Mouse (Mus musculus) thymus, postnatal 25 days (tissue): ENCODE measurements at regions not wholly inside any gene's neighbourhood (a gene's known extent, or its start where the extent isn't known, plus 50 kb on each side); places are given as distances from the start of the nearest gene placed in this dataset.
"Not testable (repeated sequence)": the region's sequence is repeated elsewhere in the genome, so short reads cannot be mapped to it uniquely, and the experiment has no call there.

ENCODE experiments used
- DNase-seq: peaks from one replicate; pipeline ENCODE4 v3.0.0; 2022

- DNase-seq: no peak
Measured at GRCm38 (mm10) chr9:31650362-31651130, 186.3 kb upstream of the Tmem45b start.

- no peak for DNase-seq
Measured at GRCm38 (mm10) chr9:31649073-31649472, 184.8 kb upstream of the Tmem45b start.

DNA sequence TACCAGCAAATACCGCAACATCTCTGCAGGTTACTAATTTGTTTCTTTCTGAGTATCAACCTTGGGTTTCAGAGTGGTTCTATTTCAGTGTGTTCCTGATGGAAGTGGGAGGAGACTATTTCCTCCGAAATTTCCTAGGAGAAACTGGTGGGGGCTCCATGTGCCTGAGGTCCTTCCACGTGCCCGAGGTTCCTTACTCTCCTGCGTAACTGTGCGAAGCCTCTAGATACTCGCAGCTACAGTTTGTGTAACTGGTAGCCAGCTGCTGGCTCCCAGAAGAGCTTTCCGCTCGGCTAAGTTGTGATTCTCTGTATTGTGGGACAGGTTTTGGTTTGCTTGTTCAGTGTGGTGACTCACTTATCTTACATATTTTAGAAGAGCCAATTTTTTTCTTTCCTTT, 184.3 kb upstream of the Tmem45b start:
- DNase-seq: no peak

DNA sequence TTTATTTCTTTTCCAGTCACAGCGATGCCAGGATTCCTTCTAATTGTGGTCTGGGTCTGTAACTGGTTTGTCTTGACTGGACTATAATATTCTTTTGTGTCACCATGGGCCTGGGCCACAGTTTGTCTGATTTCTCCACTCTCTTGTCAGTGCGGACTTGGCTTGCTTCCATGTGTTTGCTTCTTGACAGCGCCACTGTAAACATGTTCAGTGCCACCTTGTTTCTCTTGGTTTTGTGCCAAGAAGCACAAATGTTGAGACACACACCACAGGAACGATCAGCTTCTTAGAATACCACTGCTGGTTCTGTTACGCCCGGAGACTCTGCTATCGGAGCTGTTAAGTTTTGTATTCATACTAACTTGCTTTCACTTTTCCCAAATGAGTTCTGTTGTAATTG, 180.9 kb upstream of the Tmem45b start:
- DNase-seq: no peak

GRCm38 (mm10) chr9:31644106-31644505, 179.8 kb upstream of the Tmem45b start:
- no peak for DNase-seq

DNA sequence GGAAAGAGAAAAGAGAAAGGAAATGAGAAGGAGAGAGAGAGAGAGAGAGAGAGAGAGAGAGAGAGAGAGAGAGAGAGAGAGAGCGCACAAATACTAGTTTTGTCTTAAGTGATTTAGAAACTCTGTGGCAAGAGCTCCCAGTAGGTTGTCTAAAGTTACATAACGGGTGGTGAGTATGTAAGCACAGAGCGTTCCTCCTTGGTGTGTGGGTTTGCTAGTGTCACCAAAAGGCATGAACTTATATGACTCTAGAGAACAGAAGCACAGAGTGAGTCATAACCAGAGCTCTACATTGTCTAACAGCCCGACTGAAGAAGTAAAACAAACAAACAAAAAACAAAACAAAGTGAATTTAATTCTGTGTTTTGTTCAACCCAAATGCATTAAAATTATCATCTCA, 177.9 kb upstream of the Tmem45b start:
- DNase-seq: no peak

DNA sequence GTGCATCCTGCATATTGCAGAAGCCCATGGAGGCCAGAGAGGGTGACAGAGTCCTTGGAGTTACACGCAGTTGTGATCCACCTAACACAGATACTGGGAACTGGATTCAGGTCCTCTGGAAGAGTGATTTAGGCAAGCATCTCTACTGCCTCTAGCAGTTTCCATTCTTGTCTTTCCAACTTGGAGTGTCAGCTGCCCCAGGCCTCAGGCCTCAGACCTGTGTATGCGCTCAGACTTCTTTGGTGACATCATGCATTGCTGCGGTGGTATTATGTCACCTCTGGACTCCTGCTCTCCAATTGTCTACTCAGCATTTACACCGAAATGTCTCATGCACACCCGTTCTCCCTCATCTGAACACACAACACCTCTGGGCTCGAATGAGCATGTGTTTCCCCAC, 164.0 kb upstream of the Tmem45b start:
- DNase-seq: no peak

DNA sequence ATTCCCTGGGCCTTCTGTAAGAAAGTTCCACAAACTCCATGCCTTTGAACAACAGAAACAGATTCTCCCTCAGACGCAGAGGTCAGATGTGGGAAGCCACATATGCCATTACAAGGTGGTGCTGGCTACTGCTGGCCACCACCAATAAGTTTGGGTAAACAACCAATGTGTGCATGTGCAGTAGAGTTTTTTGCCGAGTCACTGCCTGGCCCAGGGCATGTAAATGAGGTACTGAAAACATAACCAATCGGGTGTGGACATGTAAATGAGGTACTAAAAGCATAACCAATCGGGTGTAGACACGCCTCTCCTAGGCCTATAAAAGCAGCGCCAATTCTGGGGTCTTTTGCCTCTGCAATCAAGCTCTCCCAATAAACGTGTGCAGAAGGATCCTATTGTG, 157.3 kb upstream of the Tmem45b start:
- not testable (repeated sequence) for DNase-seq

GRCm38 (mm10) chr9:31619344-31619743, 155.1 kb upstream of the Tmem45b start:
- DNase-seq: no peak

DNA sequence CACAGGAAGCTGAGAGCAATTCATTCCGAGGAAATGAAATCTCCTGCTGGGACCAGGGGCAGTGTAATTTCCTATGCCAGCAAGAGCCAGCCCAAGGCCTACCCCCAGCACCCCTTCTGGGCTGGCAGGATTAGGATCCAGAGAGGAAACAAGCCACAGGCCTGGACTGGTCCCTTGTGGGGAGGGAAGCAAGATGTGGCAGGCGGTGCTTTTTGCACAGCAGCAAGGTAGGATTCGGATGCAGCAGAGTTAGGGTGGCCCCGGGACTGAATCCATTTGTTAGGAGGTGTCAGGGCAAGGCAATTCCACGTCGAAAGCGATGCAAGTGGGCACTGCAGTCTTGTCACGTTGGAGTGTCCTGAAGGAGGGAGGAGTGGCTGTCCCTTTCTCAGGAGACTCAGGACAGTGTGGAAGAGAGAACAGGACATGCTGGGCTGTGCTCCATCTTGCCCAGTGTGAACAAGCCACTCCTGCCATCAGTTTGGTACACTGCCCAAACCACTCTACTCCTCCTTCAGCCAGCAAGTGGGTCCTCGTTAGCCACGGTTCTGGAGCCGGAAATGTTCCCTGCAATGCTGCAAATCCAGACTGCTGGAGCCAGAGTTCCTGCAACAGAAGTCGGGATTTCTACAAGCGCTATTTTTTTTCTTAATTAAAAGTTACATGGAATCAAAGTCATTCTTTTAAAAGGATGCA, 150.1 kb upstream of the Tmem45b start:
- DNase-seq: no peak

GRCm38 (mm10) chr9:31611036-31611695, 146.9 kb upstream of the Tmem45b start:
- no peak for DNase-seq

DNA sequence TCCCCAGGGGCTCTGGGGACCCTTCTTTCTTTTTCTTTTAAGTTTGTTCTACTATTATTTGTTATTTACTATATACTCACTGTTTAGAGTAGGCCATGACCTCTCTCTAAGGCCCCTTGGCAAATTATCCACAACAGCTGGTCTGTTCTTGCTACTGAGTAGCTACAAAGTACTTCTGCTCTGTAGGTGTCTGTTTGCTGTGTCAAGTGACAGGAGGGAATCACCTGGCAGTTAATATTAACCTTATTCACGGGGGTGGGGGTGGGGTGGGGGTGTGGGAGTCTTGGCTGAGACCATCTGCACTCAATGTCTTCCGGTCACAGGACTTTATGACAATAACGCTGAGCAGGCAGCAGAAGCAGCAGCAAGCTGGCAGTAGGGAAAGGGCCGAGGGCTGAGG, 146.4 kb upstream of the Tmem45b start:
- no peak for DNase-seq

DNA sequence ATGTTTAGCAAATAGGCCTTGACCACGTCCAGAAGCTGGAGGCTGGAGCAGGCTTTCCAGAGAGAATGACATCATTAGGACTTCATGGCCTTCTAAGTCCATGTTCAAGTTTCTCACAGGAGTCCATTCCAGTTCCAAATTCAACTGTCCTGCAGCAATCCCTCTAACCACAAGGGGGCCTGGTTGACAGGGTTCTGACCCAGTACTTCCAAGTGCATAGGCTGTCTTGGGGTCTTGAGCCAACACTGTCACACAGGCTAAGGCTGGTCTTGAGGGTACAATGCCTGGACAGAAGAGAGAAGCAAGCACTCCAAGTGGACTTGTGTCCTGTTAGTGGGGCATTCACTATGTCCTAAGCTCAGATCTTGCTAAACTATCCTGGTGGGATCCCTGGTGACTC, 145.9 kb upstream of the Tmem45b start:
- DNase-seq: no peak

GRCm38 (mm10) chr9:31609731-31610130, 145.5 kb upstream of the Tmem45b start:
- no peak for DNase-seq

GRCm38 (mm10) chr9:31608084-31608870, 144.0 kb upstream of the Tmem45b start:
- no peak for DNase-seq

DNA sequence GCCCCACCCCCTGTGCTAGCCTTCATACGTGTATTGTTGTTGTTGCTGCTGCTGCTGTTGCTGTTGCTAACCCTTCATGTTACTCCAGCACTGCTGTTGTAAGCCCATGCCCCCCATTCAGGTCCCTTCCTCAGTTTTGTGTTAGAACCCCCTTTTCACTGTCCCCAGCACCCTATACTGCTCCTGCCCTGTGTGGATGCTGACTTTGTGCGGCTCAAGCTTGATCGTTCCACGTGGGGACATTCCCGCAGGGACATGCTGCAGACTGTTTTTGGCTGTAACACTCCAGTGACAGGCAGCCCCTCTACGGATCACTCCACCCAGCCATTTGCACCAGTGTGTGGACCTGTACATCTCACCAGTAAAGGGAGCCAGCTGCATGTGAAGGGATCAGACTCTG, 142.7 kb upstream of the Tmem45b start:
- DNase-seq: no peak

DNA sequence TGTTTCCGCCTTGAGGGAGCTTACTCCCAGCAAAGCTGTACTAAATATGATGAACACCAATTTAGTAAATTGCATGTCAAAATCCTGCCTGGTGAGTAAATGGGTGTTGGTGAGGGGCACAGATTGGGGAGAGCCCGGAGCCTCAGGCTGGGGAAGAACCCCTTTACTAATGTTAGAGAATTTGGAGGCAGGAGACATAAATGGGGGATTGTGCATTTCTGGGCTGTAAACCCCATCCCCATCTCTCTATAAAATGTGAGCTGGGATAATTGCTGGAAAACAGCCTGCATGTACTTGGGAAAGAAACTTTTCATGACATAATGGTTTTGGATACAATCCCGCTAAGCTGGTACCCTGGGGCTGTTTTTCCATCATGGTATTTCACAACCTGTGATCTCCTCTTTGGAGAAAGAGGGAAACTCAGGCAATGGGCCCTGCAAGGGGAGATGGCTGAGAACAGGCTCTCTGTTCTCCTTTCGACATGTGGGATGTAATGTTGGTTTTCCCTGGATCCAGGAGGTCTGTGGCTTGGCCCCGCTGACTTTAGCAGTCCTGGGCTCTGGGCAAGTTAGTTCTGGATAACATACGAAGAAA, 140.3 kb upstream of the Tmem45b start:
- no peak for DNase-seq

DNA sequence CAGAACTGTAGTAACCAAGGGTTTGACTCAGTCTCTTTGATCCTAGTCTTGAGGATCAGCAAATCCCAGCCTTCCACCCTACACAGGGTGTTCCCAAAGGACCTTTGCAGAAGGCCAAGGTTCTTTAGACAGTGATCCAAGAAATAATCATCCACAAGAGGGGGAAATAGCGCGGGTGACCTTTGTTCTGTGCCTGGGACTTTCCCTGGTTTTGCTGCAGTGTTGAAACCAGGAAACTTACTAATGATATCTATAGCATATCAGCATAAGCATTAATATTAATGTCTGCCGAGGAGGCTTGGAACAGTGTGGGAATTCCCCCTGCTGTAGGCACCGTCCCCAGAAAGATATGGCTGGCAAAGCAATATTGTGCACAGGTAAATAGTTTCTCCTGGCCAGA, 138.4 kb upstream of the Tmem45b start:
- DNase-seq: no peak

GRCm38 (mm10) chr9:31595096-31595495, 130.8 kb upstream of the Tmem45b start:
- no peak for DNase-seq

DNA sequence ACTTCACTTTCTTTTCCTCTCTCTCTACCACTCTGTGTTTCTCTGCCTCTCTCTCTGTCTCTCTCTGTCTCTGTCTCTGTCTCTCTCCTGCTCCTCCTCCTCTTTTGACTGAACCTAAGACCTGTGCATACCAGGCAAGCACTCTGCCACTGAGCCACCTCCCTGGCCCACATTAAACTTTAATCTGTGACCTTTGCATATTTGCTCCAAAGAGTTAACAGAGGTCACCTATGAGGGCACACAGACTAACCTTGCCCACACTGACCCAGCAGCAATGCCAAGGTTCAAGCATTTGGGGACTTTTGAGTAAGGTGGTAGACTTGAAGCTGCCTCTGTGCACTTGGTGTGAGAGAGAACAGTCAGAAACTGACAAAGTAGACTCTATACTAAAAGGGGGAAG, 123.4 kb upstream of the Tmem45b start:
- no peak for DNase-seq

- DNase-seq: no peak
Measured at GRCm38 (mm10) chr9:31583983-31584382, 119.7 kb upstream of the Tmem45b start.

- DNase-seq: no peak
Measured at GRCm38 (mm10) chr9:31582947-31583346, 118.7 kb upstream of the Tmem45b start.
